Mouse (Mus musculus) thymus, adult 2 months (tissue): ENCODE measurements around the gene Usp47.

Experiments
- CTCF ChIP-seq: fragments of 200-500 bp; IDR thresholded peaks from 2 replicates; pipeline ENCODE4 v1.5.1; 2012; ENCODE audit warnings: mild to moderate bottlenecking, control low read depth, low read length, moderate library complexity, borderline replicate concordance; ENCODE audit not compliant: control insufficient read depth, poor library complexity, insufficient read depth; ENCODE audit errors: extremely low read depth
- POLR2A ChIP-seq: fragments of 200-500 bp; IDR thresholded peaks from 2 replicates; pipeline ENCODE4 v1.6.1; 2012; ENCODE audit warnings: mild to moderate bottlenecking, low read length, control low read depth, moderate library complexity; ENCODE audit not compliant: control insufficient read depth, poor library complexity, insufficient read depth; ENCODE audit errors: extremely low read depth

DNA sequence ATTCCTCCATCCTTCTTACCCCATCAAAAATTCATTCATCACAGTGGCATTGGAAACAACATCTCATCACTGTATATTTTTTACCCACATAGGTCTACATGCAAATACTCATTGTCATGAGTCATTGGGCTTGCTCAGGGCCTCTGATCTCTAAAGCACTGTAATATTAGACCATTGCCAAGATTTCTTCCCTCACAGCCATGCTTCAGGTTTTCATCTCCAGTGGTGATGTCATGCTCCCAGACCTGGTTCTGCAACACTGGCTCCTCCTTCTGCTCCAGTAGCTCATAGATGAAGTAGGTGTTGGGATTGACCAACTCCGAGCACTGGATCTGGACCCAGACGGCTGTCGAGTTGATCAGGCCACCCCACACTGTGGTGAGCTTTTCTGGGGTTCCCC lies 38.8 kb upstream of the Usp47 start:
- TF ChIP-seq CTCF: no peak
- no peak for TF ChIP-seq POLR2A
